Mouse (Mus musculus) intestine, embryonic 15.5 days (tissue): ENCODE results near the gene Spg7. TPM values are rescaled to one million over a fixed set of nuclear protein-coding genes. Genes with fewer than 3 reads are reported as not detected.

Experiments
- ATAC-seq: fragments of 200-750 bp; cut with Nextera tagmentation; 2 replicates; pipeline ENCODE4 v1.8.0; 2017; ENCODE audit warnings: moderate TSS enrichment, moderate library complexity
- H3K27ac ChIP-seq: fragments of 300-500 bp; sonication (generic); 2 replicates; pipeline ENCODE4 v1.5.1; 2015; ENCODE audit warnings: mild to moderate bottlenecking, inconsistent platforms
- H3K27me3 ChIP-seq: fragments of 300-500 bp; sonication (generic); replicated peaks from 2 replicates; pipeline ENCODE4 v1.6.1; 2015; ENCODE audit warnings: inconsistent platforms
- H3K36me3 ChIP-seq: fragments of 300-500 bp; sonication (generic); 2 replicates; pipeline ENCODE4 v1.6.1; 2015; ENCODE audit warnings: inconsistent platforms
- H3K4me1 ChIP-seq: fragments of 300-500 bp; sonication (generic); replicated peaks from 2 replicates; pipeline ENCODE4 v1.6.1; 2015; ENCODE audit warnings: inconsistent platforms
- H3K4me2 ChIP-seq: fragments of 300-500 bp; sonication (generic); replicated peaks from 2 replicates; pipeline ENCODE4 v1.6.1; 2015; ENCODE audit warnings: mild to moderate bottlenecking, inconsistent platforms
- H3K4me3 ChIP-seq: fragments of 300-500 bp; sonication (generic); replicated peaks from 2 replicates; pipeline ENCODE4 v1.5.1; 2015; ENCODE audit warnings: inconsistent platforms
- H3K9ac ChIP-seq: fragments of 300-500 bp; sonication (generic); 2 replicates; pipeline ENCODE4 v1.6.1; 2015; ENCODE audit warnings: inconsistent platforms
- H3K9me3 ChIP-seq: fragments of 300-500 bp; sonication (generic); 2 replicates; pipeline ENCODE4 v1.6.1; 2016; ENCODE audit warnings: inconsistent platforms
- WGBS: fragments of 180-500 bp; shearing (Covaris S2); methylation state at CpG from one replicate; pipeline ENCODE4 v1.1.7; 2015; 5-methylcytosine and 5-hydroxymethylcytosine counted together
- polyA plus RNA-seq: library from polyadenylated mRNA; unstranded; fragments of >200 nt; fragmentation: Nextera tagmentation; extraction: Ambion mirVana; gene quantifications from 2 replicates; pipeline ENCODE4 v1.2.1, GENCODE M21; 2015

The Spg7 gene
- polyA plus RNA-seq, 1 experiment from 2014 or later = 52.5 TPM

DNA sequence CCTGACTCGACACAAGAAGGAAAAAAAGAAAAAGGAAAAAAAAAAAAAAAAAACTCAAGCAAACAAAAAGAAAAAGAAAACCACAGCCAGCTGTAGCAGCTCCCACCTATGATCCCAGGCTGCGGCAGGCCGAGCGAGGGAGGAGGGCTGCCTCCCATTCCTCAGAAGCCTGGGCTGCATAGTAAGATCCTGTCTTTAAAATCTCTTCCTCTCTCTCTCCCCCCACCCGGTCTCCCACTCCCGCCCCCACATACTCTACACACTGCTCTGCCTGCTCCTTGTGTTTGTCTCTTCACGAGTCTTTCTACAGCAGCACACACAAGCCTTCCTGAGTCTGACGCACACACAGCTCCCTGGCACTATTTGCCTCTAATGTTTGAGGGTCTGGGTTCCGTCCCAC lies 59.3 kb downstream of the Spg7 start:
- peaks cover 28% of the 10 kb centered on the region for H3K27me3 ChIP-seq
- H3K4me1 ChIP-seq = peaks cover 8% of the 10 kb centered on the region
- no peak for ATAC-seq
- 35% methylated on average over 9 of the region's 9 CpGs for WGBS
- no peak overlapping the region for H3K4me3 ChIP-seq
- no peak overlapping the region for H3K4me2 ChIP-seq
- no peaks in the 10 kb centered on the region for H3K9me3 ChIP-seq
- no peaks in the 10 kb centered on the region for H3K36me3 ChIP-seq
- H3K27ac ChIP-seq = no peak overlapping the region
- no peak overlapping the region for H3K9ac ChIP-seq

DNA sequence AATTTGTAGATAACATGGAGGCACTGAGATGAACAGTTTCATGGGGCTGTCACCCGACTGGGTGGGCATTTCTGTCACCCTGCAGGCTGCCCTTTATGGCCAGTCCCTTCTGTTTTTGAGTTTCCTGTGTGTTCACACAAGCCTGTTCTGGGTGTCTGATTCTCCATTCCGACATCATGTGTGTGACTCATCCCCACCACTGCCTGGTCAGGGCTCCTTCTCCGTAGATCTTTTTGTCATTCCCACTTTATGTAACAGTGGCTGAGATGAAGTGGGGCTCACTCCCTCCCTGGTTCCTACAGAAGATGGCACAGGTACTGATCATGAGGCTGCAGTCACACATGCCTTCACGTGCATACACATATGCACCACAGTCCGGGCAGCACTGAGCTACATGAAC lies 59.9 kb downstream of the Spg7 start:
- peaks cover 22% of the 10 kb centered on the region for H3K27me3 ChIP-seq
- H3K4me1 ChIP-seq = peaks cover 2% of the 10 kb centered on the region
- no peak for ATAC-seq
- H3K9me3 ChIP-seq = no peaks in the 10 kb centered on the region
- H3K27ac ChIP-seq = no peak overlapping the region
- H3K4me3 ChIP-seq = no peak overlapping the region
- no peak overlapping the region for H3K9ac ChIP-seq
- 81% methylated on average over 5 of the region's 5 CpGs for WGBS
- no peaks in the 10 kb centered on the region for H3K36me3 ChIP-seq
- no peak overlapping the region for H3K4me2 ChIP-seq

DNA sequence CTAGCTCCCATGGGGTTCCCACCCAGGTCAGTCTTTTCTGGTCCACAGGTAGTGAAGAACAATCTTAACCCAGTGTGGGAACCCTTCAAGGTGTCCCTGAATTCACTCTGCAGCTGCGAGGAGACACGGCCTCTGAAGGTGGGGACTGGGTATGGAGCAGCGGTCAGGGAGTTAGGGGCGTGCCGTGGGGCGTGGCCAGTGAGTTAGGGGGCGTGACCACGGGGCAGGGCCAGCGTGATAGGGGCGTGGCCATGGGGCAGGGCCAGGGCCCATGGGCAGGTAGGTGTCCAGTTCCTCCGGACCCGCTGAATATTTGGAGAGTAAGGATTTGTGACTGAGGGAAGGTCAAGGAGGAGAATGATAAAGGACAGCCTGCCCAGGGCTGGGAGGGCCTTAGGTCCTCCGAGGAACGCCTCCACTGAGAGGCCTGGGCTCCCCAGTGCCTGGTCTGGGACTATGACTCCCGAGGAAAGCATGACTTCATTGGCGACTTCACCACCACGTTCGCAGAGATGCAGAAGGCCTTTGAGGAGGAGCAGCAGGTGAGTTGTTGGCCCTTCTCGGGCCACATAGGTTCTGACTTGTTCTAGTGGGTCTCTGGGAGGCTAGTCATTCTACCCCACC lies 63.6 kb downstream of the Spg7 start:
- no peak overlapping the region for H3K27ac ChIP-seq
- H3K9me3 ChIP-seq = no peaks in the 10 kb centered on the region
- no peaks in the 10 kb centered on the region; the same call in 1 of the 2 replicates for H3K4me1 ChIP-seq
- 8% methylated on average over 19 of the region's 19 CpGs for WGBS
- ATAC-seq = peak; percentile 90
- H3K36me3 ChIP-seq = no peaks in the 10 kb centered on the region
- H3K9ac ChIP-seq = no peak overlapping the region
- no peaks in the 10 kb centered on the region for H3K27me3 ChIP-seq
- 0 out of 2 replicates have a peak overlapping the region, but pooled peaks have one; percentile 3 for H3K4me3 ChIP-seq
- peak overlapping the region; percentile 46 for H3K4me2 ChIP-seq

DNA sequence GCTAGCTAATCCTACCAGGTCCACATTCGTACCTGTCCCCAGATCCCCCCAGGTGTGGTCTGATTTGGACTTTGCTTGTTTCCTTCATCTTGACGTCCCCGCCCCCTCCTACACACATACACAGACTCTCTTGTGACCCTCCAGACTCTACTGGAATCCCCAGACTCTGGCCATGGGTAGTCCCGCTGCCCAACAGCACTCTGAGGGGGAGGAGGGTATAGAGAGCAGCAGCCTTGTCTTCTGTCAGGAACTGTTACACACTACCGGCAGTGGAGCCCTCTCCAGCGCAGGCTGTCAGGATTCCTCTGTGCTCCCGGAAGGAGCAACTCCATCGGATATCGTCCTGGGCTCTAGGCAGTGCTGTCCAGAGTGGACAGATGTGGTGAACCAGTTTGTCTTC lies 68.3 kb downstream of the Spg7 start:
- Histone ChIP-seq H3K27me3 (no peaks in the 10 kb centered on the region), H3K4me3 (no peak overlapping the region), H3K36me3 (no peaks in the 10 kb centered on the region), H3K4me2 (no peak overlapping the region), H3K27ac (no peak overlapping the region), H3K9ac (no peak overlapping the region), H3K4me1 (no peaks in the 10 kb centered on the region; the same call in 1 of the 2 replicates), H3K9me3 (no peaks in the 10 kb centered on the region)
- WGBS = 52% methylated on average over 9 of the region's 9 CpGs
- ATAC-seq = no peak

DNA sequence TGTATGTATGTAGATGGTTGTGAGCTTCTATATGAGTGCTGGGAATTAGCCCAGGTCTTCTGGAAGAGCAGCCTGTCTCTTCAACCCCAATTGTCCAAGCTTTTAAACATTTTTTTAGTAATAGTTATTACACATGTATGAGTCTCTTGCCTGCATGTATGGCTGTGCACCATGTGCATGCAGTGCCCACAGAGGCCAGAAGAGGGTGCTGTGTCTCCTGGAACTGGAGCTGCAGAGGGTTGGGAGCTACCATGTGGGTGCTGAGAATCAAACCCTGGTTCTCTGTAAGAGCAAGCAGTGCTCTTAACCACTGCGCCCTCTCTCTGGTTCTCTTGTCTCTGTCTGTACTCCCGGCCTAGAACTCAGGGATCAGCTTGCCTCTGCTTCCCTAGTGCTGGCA lies 70.2 kb downstream of the Spg7 start:
- 98% methylated on average over 2 of the region's 2 CpGs for WGBS
- no peak for ATAC-seq
- Histone ChIP-seq H3K27ac (no peak overlapping the region), H3K9me3 (no peaks in the 10 kb centered on the region), H3K4me2 (no peak overlapping the region), H3K9ac (no peak overlapping the region), H3K4me3 (no peak overlapping the region), H3K4me1 (peaks cover 8% of the 10 kb centered on the region; the same call in 1 of the 2 replicates), H3K36me3 (no peaks in the 10 kb centered on the region), H3K27me3 (no peaks in the 10 kb centered on the region)

DNA sequence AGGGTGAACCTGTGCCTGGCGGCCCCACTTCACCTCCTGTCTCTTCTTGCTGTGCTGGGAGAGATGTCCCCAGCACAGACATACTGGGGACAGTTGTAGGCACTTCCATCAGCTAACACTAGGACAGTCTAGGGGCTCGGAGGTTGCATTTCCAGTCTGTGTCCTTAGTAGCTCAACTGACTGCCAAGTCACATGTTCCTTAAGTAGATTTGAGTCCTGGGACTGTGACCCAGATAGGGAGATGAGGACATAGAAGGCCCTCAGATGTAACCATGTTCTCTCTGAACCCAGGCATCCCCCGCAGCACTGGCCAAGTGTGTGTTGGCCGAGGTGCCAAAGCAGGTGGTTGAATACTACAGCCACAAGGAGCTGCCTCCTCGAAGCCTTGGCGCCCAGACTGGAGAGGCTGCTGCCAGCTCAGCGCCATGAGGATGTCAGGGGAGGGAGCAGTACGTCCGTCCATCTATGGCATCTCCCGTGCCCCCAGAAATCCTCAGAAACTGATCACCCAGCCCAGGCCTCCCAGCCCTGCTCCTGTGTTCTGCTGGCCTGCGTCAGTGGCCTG lies 71.5 kb downstream of the Spg7 start:
- Histone ChIP-seq H3K9me3 (no peaks in the 10 kb centered on the region), H3K27ac (no peak overlapping the region), H3K4me2 (no peak overlapping the region), H3K36me3 (no peaks in the 10 kb centered on the region), H3K4me3 (no peak overlapping the region), H3K9ac (no peak overlapping the region), H3K4me1 (peaks cover 9% of the 10 kb centered on the region; the same call in 1 of the 2 replicates), H3K27me3 (no peaks in the 10 kb centered on the region)
- no peak for ATAC-seq
- 89% methylated on average over 11 of the region's 11 CpGs for WGBS

DNA sequence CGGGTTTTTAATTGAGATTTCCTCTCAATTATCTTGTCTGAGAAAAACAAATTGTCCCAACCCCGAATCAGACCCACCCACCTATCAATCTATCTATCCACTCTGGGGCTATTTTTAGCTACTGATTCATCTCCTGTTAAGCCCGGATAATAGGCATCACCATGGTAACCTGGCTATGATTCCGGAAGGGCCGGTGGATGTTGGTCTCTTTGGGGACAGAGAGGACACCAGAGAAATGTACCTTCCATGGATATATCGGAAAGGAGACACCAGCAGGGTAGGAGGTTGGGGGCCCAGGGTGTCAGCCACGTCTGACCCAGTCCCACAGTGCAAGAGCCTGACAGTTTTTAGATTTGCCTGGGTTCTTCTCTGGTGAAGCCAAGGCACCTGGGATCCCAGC lies 72.7 kb downstream of the Spg7 start:
- Histone ChIP-seq H3K4me3 (no peak overlapping the region), H3K27ac (peak overlapping the region; percentile 32; the same call in 1 of the 2 replicates), H3K27me3 (no peaks in the 10 kb centered on the region), H3K36me3 (no peaks in the 10 kb centered on the region), H3K4me2 (no peak overlapping the region), H3K9me3 (no peaks in the 10 kb centered on the region), H3K9ac (no peak overlapping the region), H3K4me1 (peaks cover 9% of the 10 kb centered on the region; the same call in 1 of the 2 replicates)
- no peak for ATAC-seq
- 38% methylated on average over 7 of the region's 7 CpGs for WGBS

DNA sequence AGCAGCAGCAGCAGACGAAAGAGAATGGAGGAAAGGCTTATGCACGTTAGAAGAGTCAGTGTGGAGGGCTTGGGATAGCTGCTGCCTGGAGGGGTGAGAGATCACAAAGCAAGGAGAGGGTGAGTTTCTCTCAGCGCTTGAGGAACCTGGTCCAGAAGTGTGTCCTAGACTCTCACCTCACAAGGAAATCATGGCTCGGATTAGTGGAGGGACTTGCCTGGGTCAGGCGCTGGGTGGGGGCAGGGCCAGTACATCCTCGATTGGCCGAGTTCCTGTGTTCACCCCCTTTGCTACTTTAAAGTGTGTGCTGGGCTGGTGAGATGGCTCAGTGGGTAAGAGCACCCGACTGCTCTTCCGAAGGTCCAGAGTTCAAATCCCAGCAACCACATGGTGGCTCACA lies 73.1 kb downstream of the Spg7 start:
- Histone ChIP-seq H3K27ac (peak overlapping the region; percentile 32; the same call in 1 of the 2 replicates), H3K4me2 (no peak overlapping the region), H3K27me3 (no peaks in the 10 kb centered on the region), H3K4me3 (no peak overlapping the region), H3K36me3 (no peaks in the 10 kb centered on the region), H3K9ac (no peak overlapping the region), H3K4me1 (peaks cover 9% of the 10 kb centered on the region; the same call in 1 of the 2 replicates), H3K9me3 (no peaks in the 10 kb centered on the region)
- 52% methylated on average over 9 of the region's 9 CpGs for WGBS
- ATAC-seq = no peak

DNA sequence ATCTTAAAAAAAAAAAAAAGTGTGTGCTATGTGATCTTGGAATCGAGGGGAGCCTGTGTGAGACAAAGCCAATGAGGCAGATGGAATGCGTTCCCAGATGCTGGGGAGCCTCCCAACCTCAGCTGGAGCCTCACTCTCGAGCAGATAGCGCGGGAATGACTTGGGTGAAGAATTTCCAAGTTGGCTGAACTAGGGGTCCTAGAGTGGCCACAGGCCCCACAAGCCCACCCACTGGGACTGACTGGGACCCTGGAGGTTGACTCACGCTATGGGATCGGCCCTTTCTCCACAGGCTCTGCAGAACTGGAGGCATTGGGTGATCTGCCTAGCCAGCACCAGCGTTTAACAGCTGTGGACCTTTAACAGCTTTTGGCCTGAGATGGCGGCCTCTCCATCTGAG lies 73.5 kb downstream of the Spg7 start:
- no peaks in the 10 kb centered on the region for H3K36me3 ChIP-seq
- no peaks in the 10 kb centered on the region for H3K27me3 ChIP-seq
- no peak overlapping the region for H3K4me3 ChIP-seq
- no peak overlapping the region for H3K4me2 ChIP-seq
- no peak overlapping the region for H3K9ac ChIP-seq
- H3K4me1 ChIP-seq = peaks cover 9% of the 10 kb centered on the region; the same call in 1 of the 2 replicates
- 70% methylated on average over 9 of the region's 9 CpGs for WGBS
- no peak for ATAC-seq
- no peak overlapping the region for H3K27ac ChIP-seq
- H3K9me3 ChIP-seq = no peaks in the 10 kb centered on the region

DNA sequence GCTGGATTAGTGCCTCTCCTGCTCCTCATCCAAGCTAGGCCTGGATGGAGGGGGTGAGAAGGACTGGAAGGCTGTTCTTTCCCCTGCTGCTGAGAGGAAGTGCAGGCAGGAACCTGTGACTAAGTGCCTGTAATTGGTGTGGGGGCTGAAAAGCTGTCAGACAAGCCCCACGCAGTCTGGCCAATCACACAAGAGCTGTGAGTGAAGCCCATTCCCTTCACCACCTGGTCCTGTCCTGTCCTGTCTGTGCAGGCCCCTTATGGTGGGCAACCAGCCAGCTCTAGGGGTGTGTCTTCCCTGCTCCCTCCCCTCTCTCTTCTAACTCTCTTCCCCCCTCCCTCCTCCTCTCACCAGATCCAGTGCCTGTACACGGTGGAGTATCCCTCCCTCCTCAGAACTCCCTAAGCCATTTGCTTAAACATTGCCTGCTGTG lies 74.9 kb downstream of the Spg7 start:
- ATAC-seq = peak; percentile 89
- Histone ChIP-seq H3K36me3 (no peaks in the 10 kb centered on the region), H3K27ac (peak overlapping the region; percentile 74), H3K4me3 (no peak overlapping the region), H3K4me1 (peaks cover 9% of the 10 kb centered on the region; the same call in 1 of the 2 replicates), H3K27me3 (no peaks in the 10 kb centered on the region), H3K4me2 (no peak overlapping the region), H3K9me3 (no peaks in the 10 kb centered on the region), H3K9ac (no peak overlapping the region)
- 11% methylated on average over 2 of the region's 2 CpGs for WGBS

DNA sequence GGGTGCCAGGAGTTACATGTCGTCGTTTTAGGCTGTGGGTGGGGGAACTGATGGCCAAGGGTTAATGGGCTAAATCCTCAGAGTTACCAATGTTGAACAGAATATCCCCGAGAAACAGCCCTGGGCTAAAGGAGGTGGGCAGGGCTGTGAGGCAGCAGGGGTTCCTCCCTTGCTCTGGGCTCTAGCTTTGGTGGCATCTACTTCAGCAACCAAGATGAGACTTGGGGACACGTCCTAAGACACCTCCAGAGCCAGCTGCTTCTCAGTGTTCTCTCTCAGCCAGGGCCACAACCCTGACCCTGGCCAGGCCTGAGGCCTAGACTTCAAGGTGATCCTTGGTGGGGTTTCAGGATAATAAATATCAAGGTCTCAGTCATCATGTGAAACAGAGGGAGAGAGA lies 76.0 kb downstream of the Spg7 start:
- H3K27ac ChIP-seq = no peak overlapping the region
- WGBS = 59% methylated on average over 4 of the region's 4 CpGs
- no peaks in the 10 kb centered on the region for H3K27me3 ChIP-seq
- H3K4me3 ChIP-seq = no peak overlapping the region
- no peak overlapping the region for H3K4me2 ChIP-seq
- no peak for ATAC-seq
- H3K9ac ChIP-seq = no peak overlapping the region
- peaks cover 9% of the 10 kb centered on the region; the same call in 1 of the 2 replicates for H3K4me1 ChIP-seq
- no peaks in the 10 kb centered on the region for H3K36me3 ChIP-seq
- H3K9me3 ChIP-seq = no peaks in the 10 kb centered on the region

DNA sequence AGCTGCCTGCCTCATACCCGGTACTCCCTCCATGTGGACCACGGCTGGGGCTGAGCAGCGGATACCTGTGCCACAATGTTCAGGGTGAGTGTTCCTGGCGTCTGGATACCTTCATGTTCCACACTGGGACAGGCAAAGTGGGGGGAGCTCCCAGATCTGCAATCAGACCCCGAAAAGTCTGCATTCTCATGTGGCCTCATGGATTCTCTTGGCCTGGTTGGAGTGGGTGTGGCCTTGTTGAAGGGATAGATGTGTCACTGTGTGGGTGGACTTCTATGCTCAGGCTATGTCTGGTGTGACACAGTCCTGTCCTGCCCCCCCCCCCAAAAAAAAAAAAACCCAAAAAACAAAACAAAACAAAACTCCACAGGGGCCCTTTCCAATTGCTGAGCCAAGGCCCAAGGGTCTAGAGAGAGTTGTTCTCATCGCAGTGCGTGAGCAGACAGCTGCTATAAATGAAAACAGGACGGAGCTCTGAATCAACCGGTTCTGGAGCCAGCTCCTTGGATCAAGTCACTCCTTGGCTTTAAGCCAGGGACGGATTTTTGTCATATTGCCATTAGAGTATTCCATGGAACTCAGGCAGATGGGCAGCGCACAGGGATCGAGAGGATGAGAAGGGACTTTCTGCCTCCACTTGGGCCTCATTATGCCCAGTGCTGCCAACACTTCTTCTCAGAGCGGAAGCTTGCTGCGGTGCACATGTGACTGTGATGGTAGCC lies 79.2 kb downstream of the Spg7 start:
- H3K27ac ChIP-seq = peak overlapping the region; percentile 77
- no peaks in the 10 kb centered on the region for H3K27me3 ChIP-seq
- peaks cover 9% of the 10 kb centered on the region; the same call in 1 of the 2 replicates for H3K4me1 ChIP-seq
- no peak overlapping the region for H3K4me2 ChIP-seq
- no peaks in the 10 kb centered on the region for H3K36me3 ChIP-seq
- 63% methylated on average over 14 of the region's 14 CpGs for WGBS
- 0 out of 2 replicates have a peak, but pooled peaks have one; percentile 43 for ATAC-seq
- H3K9ac ChIP-seq = no peak overlapping the region
- H3K4me3 ChIP-seq = no peak overlapping the region
- no peaks in the 10 kb centered on the region for H3K9me3 ChIP-seq
